Mouse (Mus musculus): ENCODE measurements around the gene Ppp1r37.

The Ppp1r37 gene

GRCm38 (mm10) chr7:19569647-19570046 lies 6.8 kb upstream of the Ppp1r37 start:
- no peak for DNase-seq

GRCm38 (mm10) chr7:19567426-19567825 lies 4.5 kb upstream of the Ppp1r37 start:
- DNase-seq, result no peak

- DNase-seq, result no peak
Measured at GRCm38 (mm10) chr7:19565803-19566202, 2.9 kb upstream of the Ppp1r37 start.

GRCm38 (mm10) chr7:19564455-19564854 lies 1.6 kb upstream of the Ppp1r37 start:
- DNase-seq, result no peak

GRCm38 (mm10) chr7:19563884-19564283 lies 1.0 kb upstream of the Ppp1r37 start:
- DNase-seq, result no peak

- peak; percentile 80 to 87 for DNase-seq
Measured at GRCm38 (mm10) chr7:19561765-19562642, 872 bp downstream of the Ppp1r37 start.

- DNase-seq, result no peak
Measured at GRCm38 (mm10) chr7:19561431-19561764, 1.5 kb downstream of the Ppp1r37 start.

- no peak for DNase-seq
Measured at GRCm38 (mm10) chr7:19560491-19561260, 2.2 kb downstream of the Ppp1r37 start.

GRCm38 (mm10) chr7:19558965-19559364 lies 3.9 kb downstream of the Ppp1r37 start:
- no peak for DNase-seq

- no peak for DNase-seq
Measured at GRCm38 (mm10) chr7:19557982-19558900, 4.6 kb downstream of the Ppp1r37 start.

GRCm38 (mm10) chr7:19557086-19557485 lies 5.8 kb downstream of the Ppp1r37 start:
- no peak for DNase-seq

- no peak for DNase-seq
Measured at GRCm38 (mm10) chr7:19554168-19554567, 8.7 kb downstream of the Ppp1r37 start.

- DNase-seq, result no peak
Measured at GRCm38 (mm10) chr7:19552443-19552842, 10.4 kb downstream of the Ppp1r37 start.

GRCm38 (mm10) chr7:19551634-19552033 lies 11.2 kb downstream of the Ppp1r37 start:
- no peak for DNase-seq

- no peak for DNase-seq
Measured at GRCm38 (mm10) chr7:19549394-19549793, 13.5 kb downstream of the Ppp1r37 start.

GRCm38 (mm10) chr7:19547344-19547969 lies 15.4 kb downstream of the Ppp1r37 start:
- no peak for DNase-seq

- DNase-seq, result no peak
Measured at GRCm38 (mm10) chr7:19546007-19546406, 16.9 kb downstream of the Ppp1r37 start.

GRCm38 (mm10) chr7:19543584-19543983 lies 19.3 kb downstream of the Ppp1r37 start:
- peak in 1 of 2 experiments; percentile 35 for DNase-seq

- DNase-seq, result no peak
Measured at GRCm38 (mm10) chr7:19542155-19542691, 20.7 kb downstream of the Ppp1r37 start.

GRCm38 (mm10) chr7:19541681-19542154 lies 21.2 kb downstream of the Ppp1r37 start:
- DNase-seq, result no peak

- no peak for DNase-seq
Measured at GRCm38 (mm10) chr7:19540771-19541566, 21.9 kb downstream of the Ppp1r37 start.
